Mouse (Mus musculus): Measurements from ENCODE around the gene Lcmt1.

The Lcmt1 gene

GRCm38 (mm10) chr7:123369759-123370481 lies at the start of gene Lcmt1, which contains the start of gene Arhgap17:
Lcmt1 (plus strand) TSS chr7:123369784.
Arhgap17 (minus strand) TSS chr7:123369915.
- DNase-seq (ENCODE audit: low spot score) = peak; percentile 89

- no peak for DNase-seq (ENCODE audit: low spot score)
Measured at GRCm38 (mm10) chr7:123322452-123323121, 47.0 kb upstream of the Lcmt1 start.

GRCm38 (mm10) chr7:123323388-123323787 lies 46.2 kb upstream of the Lcmt1 start:
- no peak for DNase-seq (ENCODE audit: low spot score)

- DNase-seq (ENCODE audit: low spot score) = no peak
Measured at GRCm38 (mm10) chr7:123324105-123324504, 45.5 kb upstream of the Lcmt1 start.

- DNase-seq (ENCODE audit: low spot score) = no peak
Measured at GRCm38 (mm10) chr7:123326062-123326461, 43.5 kb upstream of the Lcmt1 start.

DNA sequence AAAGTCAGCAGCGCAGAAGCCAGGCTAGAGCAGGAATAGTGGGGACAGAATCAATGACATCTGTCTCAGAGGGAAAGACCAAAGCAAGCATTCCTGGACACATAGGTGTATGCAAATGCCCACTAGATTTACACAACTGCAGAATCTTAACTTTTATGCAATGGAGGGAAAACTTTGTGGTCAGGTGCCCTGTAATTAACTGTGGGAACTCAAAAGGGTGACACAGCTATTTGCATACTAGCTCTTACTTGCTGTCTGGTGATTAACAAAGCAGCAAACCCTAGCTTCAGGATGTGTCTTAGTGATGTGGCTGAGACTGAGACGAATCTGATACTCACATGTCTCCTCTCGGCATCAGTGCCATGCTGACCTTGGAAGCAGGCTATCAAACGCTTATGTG lies 42.7 kb upstream of the Lcmt1 start:
- no peak for DNase-seq (ENCODE audit: low spot score)

- DNase-seq (ENCODE audit: low spot score) = no peak
Measured at GRCm38 (mm10) chr7:123327909-123328308, 41.7 kb upstream of the Lcmt1 start.

GRCm38 (mm10) chr7:123330506-123330905 lies 39.1 kb upstream of the Lcmt1 start:
- no peak for DNase-seq (ENCODE audit: low spot score)

GRCm38 (mm10) chr7:123336322-123336721 lies 33.3 kb upstream of the Lcmt1 start:
- DNase-seq (ENCODE audit: low spot score) = no peak

- no peak for DNase-seq (ENCODE audit: low spot score)
Measured at GRCm38 (mm10) chr7:123338351-123338750, 31.2 kb upstream of the Lcmt1 start.

DNA sequence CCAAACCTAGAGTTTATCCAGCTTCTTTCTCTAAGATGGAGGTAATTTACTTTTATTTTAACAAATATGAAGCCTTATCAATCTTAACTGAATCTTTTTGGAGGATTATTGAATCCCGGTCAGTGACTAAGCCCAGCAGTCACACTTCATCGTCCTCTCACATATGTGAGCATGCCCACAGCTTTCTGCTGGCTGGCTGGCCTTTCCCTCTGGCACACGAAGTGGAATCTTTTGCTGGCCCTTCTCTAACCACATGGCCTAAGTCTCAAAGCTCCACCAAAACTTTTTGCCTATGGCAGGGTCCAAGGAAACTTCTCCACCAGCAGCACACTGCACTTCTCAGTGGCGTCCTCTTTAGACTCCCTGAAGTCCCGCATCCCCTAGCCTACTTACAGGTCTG lies 27.7 kb upstream of the Lcmt1 start:
- DNase-seq (ENCODE audit: low spot score) = no peak

DNA sequence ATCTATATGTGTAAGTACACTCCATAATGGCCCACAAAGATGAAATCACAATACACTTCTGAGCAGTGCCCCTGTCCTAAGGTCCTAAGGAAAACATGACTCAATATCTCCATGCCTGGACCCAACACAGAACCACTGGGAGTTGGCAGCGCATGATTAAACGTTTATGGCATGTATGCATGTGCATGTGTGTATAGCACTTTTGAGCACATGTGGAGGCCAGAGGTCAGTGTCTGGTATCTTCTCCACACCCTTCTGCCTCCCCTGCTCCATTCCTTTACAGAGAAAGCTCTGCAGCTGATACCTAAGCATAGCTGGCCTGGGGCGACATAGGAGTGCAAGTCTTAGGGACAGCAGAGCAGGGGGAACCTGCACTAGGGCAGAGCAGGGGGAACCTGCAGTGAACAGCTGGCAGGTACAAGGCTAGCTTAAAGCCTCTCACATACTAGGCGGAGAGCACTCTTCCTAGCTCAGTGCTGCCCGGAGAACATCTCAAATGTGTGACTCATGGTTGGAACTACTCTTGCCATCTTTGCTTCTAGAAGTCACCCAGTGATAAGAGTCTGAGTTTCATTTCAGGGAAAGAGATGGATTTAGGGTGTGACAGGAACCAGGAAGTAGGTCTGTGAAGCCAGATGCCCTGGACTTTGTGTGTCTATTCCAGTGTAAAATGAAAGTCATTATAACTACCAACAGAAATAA lies 25.4 kb upstream of the Lcmt1 start:
- no peak for DNase-seq (ENCODE audit: low spot score)

- no peak for DNase-seq (ENCODE audit: low spot score)
Measured at GRCm38 (mm10) chr7:123345041-123345544, 24.5 kb upstream of the Lcmt1 start.

- DNase-seq (ENCODE audit: low spot score) = no peak
Measured at GRCm38 (mm10) chr7:123346631-123347290, 22.8 kb upstream of the Lcmt1 start.

- no peak for DNase-seq (ENCODE audit: low spot score)
Measured at GRCm38 (mm10) chr7:123349813-123350212, 19.8 kb upstream of the Lcmt1 start.

DNA sequence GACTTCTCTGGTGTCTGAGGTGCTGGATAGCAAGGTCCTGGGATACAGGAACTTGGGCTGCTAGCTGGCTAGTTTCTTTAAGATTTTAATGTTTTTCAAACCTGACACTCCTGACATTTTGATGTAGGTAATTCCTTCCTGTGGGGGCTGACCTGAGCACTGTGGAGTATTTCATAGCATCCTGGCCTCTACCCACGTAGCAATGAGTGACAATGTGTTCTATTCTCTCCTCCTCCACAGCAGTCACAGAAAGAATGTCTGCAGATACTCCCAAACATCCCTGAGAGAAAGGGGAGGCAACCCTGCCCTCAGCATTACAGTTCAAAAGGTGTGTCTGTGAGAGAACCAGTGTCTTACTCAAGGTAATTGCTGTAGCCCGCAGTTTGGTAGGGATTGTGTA lies 19.3 kb upstream of the Lcmt1 start:
- DNase-seq (ENCODE audit: low spot score) = no peak

DNA sequence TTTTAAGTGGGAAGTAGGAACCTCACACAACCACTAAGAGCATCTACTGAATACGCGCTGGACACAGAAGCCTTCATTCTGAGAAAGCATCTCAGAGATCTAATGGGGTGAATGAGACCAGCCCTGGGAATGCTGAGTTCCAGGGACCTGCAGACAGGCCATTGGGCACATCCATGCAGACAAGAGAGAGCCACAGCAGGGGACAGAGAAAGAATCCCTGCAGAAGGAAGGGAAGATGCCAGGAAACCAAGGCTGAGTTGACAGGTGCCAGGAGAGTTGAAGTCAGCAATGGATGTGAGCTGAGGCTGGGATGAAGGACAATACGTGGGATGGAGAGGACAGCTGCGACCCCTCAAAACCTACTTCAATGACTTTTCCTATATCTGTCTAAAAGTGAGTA lies 16.5 kb upstream of the Lcmt1 start:
- DNase-seq (ENCODE audit: low spot score) = no peak

- DNase-seq (ENCODE audit: low spot score) = no peak
Measured at GRCm38 (mm10) chr7:123353879-123354278, 15.7 kb upstream of the Lcmt1 start.

GRCm38 (mm10) chr7:123354392-123354791 lies 15.2 kb upstream of the Lcmt1 start:
- DNase-seq (ENCODE audit: low spot score) = no peak

- DNase-seq (ENCODE audit: low spot score) = no peak
Measured at GRCm38 (mm10) chr7:123354851-123355250, 14.7 kb upstream of the Lcmt1 start.

DNA sequence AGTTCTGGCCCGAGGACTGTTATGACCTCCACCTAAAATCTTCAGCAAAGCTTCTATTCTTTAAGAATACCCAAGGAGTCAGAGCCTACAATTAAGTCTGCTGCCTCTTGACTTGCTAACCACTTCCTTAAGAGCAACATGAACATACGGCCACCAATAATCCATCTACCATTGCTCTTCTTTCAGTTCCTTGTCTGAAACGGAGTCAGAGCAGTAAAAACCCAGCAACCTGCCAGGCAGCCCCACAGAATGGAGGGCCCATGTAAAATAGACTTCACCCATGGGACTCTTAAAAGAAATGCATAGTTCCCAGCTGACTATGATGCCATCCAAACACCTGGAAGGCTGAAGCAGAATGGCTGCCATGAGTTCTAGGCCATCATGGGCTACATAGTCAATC lies 13.4 kb upstream of the Lcmt1 start:
- DNase-seq (ENCODE audit: low spot score) = no peak

DNA sequence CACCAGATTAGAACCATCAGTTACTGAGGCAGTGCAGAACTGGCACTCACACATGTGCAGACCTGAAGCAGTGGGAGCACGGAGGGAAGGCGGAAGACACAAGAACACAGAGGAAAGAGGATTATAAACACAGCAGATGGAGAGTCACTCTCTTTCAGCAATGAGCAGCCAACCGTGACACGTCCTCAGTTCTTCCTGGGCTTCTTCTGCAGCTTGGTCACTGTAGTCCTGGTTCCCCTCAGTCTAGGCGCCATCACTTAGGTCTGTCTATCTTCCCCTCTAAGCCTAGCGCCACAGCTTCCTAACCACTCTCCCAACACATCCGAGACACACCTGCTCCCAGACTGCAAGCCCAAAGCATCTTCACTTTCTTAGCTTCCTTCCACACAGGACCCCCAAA lies 10.5 kb upstream of the Lcmt1 start:
- DNase-seq (ENCODE audit: low spot score) = no peak

Measured in left cerebral cortex, adult 11 months (tissue).